Mouse (Mus musculus): ENCODE results near the gene Prdm15. TPM values are rescaled to one million over a fixed set of nuclear protein-coding genes. Genes with fewer than 3 reads are reported as not detected.

Gene Prdm15
- polyA plus RNA-seq, 1 experiment from 2014 or later = 12.0 TPM

DNA sequence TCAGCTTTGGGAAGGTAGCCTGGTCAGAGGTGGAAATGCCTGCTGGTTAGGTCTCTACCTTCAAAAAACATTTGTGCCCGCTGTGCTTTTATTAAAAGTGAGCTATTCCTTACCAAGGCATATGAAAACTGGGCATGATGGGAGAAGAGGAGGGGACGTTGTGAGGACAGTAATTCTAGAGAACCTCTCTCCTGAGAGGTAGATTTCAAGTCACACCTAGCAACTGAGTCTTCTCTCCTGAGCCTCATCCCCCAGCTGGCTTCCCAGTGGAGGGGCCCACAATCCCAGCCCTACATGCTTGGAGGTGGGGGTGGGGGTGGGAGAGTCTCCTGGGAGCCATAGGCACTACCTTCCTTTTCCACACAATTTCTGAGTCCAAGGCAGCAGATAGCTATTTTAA lies 87.0 kb downstream of the Prdm15 start:
- WGBS = 51% methylated on average over 2 of the region's 2 CpGs
- H3K27me3 ChIP-seq = peaks cover 71% of the 10 kb centered on the region
- no peak for ATAC-seq (ENCODE audit: insufficient number of reproducible peaks, insufficient read depth, low FRiP score, low TSS enrichment, low read depth)
- peaks cover 12% of the 10 kb centered on the region for H3K4me1 ChIP-seq
- H3K27ac ChIP-seq = no peak overlapping the region
- H3K9me3 ChIP-seq = no peaks in the 10 kb centered on the region
- H3K36me3 ChIP-seq = no peaks in the 10 kb centered on the region
- H3K4me3 ChIP-seq = no peak overlapping the region
- no peak overlapping the region for H3K4me2 ChIP-seq
- H3K9ac ChIP-seq = no peak overlapping the region

DNA sequence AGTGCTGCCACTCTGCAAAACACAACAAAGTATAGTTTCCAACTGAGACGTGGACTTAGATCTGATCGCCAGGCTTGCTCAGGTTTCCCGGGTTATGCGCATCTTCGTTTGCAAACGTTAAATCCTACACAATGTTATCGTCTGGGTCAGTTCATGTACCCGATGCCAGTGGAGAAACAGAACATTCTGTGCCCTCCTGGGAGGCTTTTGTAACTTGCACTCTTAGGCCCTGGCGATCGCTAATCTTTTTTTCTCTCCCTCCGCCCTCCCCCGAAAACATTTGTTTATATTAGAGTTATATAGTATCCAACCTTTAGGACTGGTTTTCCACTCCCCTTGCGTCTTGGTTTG lies 87.7 kb downstream of the Prdm15 start:
- no peaks in the 10 kb centered on the region for H3K9me3 ChIP-seq
- H3K4me1 ChIP-seq = peaks cover 12% of the 10 kb centered on the region
- no peak overlapping the region; the same call in 1 of the 2 replicates for H3K9ac ChIP-seq
- peaks cover 73% of the 10 kb centered on the region for H3K27me3 ChIP-seq
- H3K27ac ChIP-seq = no peak overlapping the region
- ATAC-seq (ENCODE audit: insufficient number of reproducible peaks, insufficient read depth, low FRiP score, low TSS enrichment, low read depth) = no peak
- H3K36me3 ChIP-seq = no peaks in the 10 kb centered on the region
- peak overlapping the region; percentile 50 for H3K4me3 ChIP-seq
- H3K4me2 ChIP-seq = peak overlapping the region; percentile 68
- 9% methylated on average over 13 of the region's 13 CpGs for WGBS

DNA sequence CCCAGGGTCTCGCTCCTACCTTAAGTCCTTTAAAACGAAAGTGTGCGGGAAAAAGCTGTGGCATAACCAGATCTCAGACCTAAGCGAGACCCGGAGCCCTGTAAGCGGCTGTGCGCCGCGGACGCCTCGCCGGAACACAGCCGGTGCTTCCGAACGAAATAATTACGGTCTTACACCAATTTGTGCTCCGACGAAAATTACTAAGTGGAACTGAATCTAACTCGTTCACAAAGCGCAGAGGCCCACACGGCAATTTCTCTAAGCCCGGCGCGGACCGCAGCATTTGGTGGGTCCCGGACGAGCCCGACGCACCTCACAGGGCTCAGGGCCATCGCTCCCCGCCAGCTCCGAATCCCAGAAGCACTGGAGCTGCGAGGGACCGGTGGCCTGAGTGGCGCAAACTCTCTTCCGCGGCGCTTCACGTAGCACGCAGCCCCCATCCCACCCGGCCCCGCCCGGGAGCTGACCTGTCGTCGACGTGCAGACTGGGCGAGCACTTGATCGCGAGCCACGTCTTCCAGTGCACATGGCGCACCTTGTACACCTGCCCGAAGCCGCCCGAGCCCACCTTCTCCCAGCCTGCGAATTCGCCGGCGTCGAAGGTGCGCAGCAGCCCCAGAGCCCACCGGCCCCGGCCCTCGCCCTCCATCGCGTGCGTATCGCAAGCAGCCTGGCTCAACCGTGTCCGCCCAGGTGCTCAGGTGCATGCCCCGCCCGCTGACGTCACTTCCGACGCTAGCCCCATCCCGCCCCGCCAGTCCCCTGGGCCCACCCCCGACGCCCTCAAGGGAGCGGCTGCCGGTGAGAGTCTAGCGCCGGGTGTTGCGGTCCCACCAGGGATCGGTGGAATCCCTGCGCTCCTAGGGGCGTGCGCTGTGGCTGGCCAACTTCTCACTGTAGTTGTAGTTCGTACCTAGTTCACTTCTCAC lies 88.3 kb downstream of the Prdm15 start, which contains the start of gene Ripk4:
Ripk4 (minus strand) TSS at position 727 of the 929 bp plus-strand sequence.
- H3K27ac ChIP-seq = no peak within 1 kb of the TSS
- peak within 1 kb of the TSS; percentile 68 for H3K9ac ChIP-seq
- peak within 1 kb of the TSS; percentile 50 for H3K4me3 ChIP-seq
- no peaks in the 10 kb centered on the region for H3K9me3 ChIP-seq
- peak within 1 kb of the TSS; percentile 68 for H3K4me2 ChIP-seq
- ATAC-seq (ENCODE audit: insufficient number of reproducible peaks, insufficient read depth, low FRiP score, low TSS enrichment, low read depth) = peak; percentile 82
- peaks cover 12% of the 10 kb centered on the region for H3K4me1 ChIP-seq
- H3K27me3 ChIP-seq = peaks cover 73% of the 10 kb centered on the region
- no peaks in the 10 kb centered on the region for H3K36me3 ChIP-seq
- WGBS = under 1% methylated on average over 88 of the region's 88 CpGs

DNA sequence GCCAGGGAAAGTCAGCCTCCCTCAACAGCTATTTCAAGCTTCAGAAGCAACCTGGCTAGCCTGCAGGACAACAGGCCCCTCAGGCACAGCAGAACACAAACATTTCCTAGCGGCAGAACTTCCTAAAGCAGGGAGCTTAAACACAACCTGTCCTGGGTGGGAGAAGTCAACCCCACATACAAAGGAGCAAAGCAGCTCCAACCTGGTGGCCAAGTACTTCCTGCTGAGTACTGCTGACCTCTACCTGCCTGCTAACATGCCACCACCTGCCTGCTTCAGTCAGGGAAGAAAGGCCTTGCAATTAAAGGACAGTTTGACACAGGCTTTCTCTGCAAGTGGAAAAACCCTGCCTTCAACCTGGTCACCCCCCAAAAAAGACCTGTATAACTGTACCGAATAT lies 89.9 kb downstream of the Prdm15 start:
- H3K4me1 ChIP-seq = peaks cover 12% of the 10 kb centered on the region
- peaks cover 68% of the 10 kb centered on the region for H3K27me3 ChIP-seq
- no peak for ATAC-seq (ENCODE audit: insufficient number of reproducible peaks, insufficient read depth, low FRiP score, low TSS enrichment, low read depth)
- H3K4me2 ChIP-seq = peak overlapping the region; percentile 68
- H3K9ac ChIP-seq = no peak overlapping the region
- H3K36me3 ChIP-seq = no peaks in the 10 kb centered on the region
- WGBS = 35% methylated on average over 2 of the region's 2 CpGs
- H3K4me3 ChIP-seq = peak overlapping the region; percentile 50
- 0 out of 2 replicates have a peak overlapping the region, but pooled peaks have one; percentile 0 for H3K27ac ChIP-seq
- H3K9me3 ChIP-seq = no peaks in the 10 kb centered on the region

DNA sequence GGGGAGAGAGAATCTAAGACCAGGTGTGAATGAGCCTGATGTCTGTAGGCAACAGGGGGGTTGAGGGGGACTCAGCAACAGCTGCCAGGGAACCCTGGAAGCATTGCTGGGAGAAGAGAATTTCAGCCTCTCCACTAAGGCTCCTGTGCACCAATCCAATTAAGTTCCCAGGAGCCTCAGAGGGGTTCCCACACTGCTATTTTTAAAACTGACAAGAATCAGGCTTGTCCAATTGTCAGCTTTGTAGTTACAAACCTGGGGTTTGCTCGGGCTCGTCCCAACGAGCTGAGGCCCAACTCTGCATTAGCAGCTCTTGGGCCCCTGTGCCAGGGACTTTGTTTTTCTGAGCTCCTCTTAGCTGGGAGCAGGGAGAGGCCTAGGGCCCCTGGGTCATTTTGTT lies 92.0 kb downstream of the Prdm15 start:
- no peaks in the 10 kb centered on the region for H3K36me3 ChIP-seq
- 28% methylated on average over 3 of the region's 3 CpGs for WGBS
- 0 out of 2 replicates have a peak overlapping the region, but pooled peaks have one; percentile 18 for H3K4me2 ChIP-seq
- H3K9me3 ChIP-seq = no peaks in the 10 kb centered on the region
- no peak overlapping the region for H3K9ac ChIP-seq
- H3K4me1 ChIP-seq = peaks cover 12% of the 10 kb centered on the region
- H3K4me3 ChIP-seq = no peak overlapping the region
- peak overlapping the region; percentile 60; the same call in 1 of the 2 replicates for H3K27ac ChIP-seq
- peaks cover 47% of the 10 kb centered on the region for H3K27me3 ChIP-seq
- ATAC-seq (ENCODE audit: insufficient number of reproducible peaks, insufficient read depth, low FRiP score, low TSS enrichment, low read depth) = peak; percentile 32; the same call in 1 of the 2 replicates

- H3K9me3 ChIP-seq = no peaks in the 10 kb centered on the region
- H3K4me2 ChIP-seq = no peak overlapping the region
- ATAC-seq (ENCODE audit: insufficient number of reproducible peaks, insufficient read depth, low FRiP score, low TSS enrichment, low read depth) = no peak
- H3K27me3 ChIP-seq = peaks cover 33% of the 10 kb centered on the region
- H3K4me1 ChIP-seq = peaks cover 5% of the 10 kb centered on the region
- no peak overlapping the region for H3K27ac ChIP-seq
- WGBS = 77% methylated on average over 2 of the region's 2 CpGs
- no peaks in the 10 kb centered on the region for H3K36me3 ChIP-seq
- no peak overlapping the region for H3K4me3 ChIP-seq
- H3K9ac ChIP-seq = no peak overlapping the region
Observed at GRCm38 (mm10) chr16:97758288-97758687, 93.4 kb downstream of the Prdm15 start.

DNA sequence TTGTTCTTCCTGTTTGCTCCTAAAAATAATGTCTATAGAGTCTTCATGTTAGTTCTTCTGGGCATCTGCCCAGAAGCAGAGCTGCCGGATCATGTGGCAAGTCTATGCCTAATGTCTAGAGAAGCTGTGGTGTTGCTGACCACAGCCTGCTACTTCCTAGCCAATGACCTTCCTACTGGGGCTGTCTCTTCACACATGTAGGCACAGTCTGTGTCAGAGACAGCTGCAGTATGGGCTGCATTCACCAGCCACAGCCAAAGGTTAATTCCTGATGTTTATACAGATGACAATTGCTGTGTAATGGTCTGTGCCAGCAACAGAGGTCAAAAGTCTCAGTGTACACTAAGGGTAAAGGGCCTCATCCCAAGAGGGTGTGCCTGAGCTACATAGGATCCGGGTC lies 95.2 kb downstream of the Prdm15 start:
- 65% methylated on average over 2 of the region's 2 CpGs for WGBS
- H3K9ac ChIP-seq = no peak overlapping the region

GRCm38 (mm10) chr16:97752316-97752941 lies 99.2 kb downstream of the Prdm15 start:
- Histone ChIP-seq H3K27me3 (no peaks in the 10 kb centered on the region), H3K9me3 (no peaks in the 10 kb centered on the region), H3K4me3 (no peak overlapping the region), H3K27ac (no peak overlapping the region), H3K4me1 (no peaks in the 10 kb centered on the region), H3K9ac (no peak overlapping the region), H3K4me2 (no peak overlapping the region), H3K36me3 (no peaks in the 10 kb centered on the region)
- no peak for ATAC-seq (ENCODE audit: insufficient number of reproducible peaks, insufficient read depth, low FRiP score, low TSS enrichment, low read depth)
- 89% methylated on average over 3 of the region's 3 CpGs for WGBS

More for the DNA sequence above, 95.2 kb downstream of the Prdm15 start:
- Histone ChIP-seq H3K4me3 (no peak overlapping the region), H3K36me3 (no peaks in the 10 kb centered on the region), H3K4me2 (no peak overlapping the region), H3K27ac (no peak overlapping the region), H3K9me3 (no peaks in the 10 kb centered on the region), H3K27me3 (peaks cover 15% of the 10 kb centered on the region), H3K4me1 (no peaks in the 10 kb centered on the region)
- ATAC-seq (ENCODE audit: insufficient number of reproducible peaks, insufficient read depth, low FRiP score, low TSS enrichment, low read depth) = no peak

DNA sequence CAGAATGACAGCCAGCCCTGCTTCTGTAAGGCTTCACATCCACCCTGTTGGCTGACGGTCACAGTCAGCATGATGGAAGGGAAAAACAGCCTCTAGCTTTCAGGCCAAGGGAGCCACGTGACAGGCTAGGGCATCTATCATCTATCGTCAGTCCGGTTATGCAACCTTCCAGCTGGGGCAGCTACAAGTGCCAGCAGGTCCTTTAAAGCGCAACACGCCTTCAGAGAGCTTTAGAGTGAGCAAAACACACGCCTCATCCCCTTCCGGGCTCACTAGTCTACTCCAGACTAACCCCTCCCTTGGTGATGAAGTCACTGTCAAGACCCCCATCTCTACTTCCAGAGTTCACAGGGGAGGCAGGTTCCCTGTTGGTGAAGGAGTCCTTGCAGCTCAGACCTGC lies 99.8 kb downstream of the Prdm15 start:
- Histone ChIP-seq H3K4me3 (no peak overlapping the region), H3K9me3 (no peaks in the 10 kb centered on the region), H3K36me3 (no peaks in the 10 kb centered on the region), H3K9ac (no peak overlapping the region), H3K27ac (0 out of 2 replicates have a peak overlapping the region, but pooled peaks have one; percentile 7), H3K4me1 (no peaks in the 10 kb centered on the region), H3K4me2 (no peak overlapping the region), H3K27me3 (no peaks in the 10 kb centered on the region)
- 72% methylated on average over 8 of the region's 8 CpGs for WGBS
- peak; percentile 69; the same call in 1 of the 2 replicates for ATAC-seq (ENCODE audit: insufficient number of reproducible peaks, insufficient read depth, low FRiP score, low TSS enrichment, low read depth)

- H3K27me3 ChIP-seq = no peaks in the 10 kb centered on the region
- no peak overlapping the region for H3K4me3 ChIP-seq
- no peak overlapping the region for H3K27ac ChIP-seq
- no peak for ATAC-seq (ENCODE audit: insufficient number of reproducible peaks, insufficient read depth, low FRiP score, low TSS enrichment, low read depth)
- H3K4me1 ChIP-seq = no peaks in the 10 kb centered on the region
- no peak overlapping the region for H3K9ac ChIP-seq
- WGBS = 88% methylated on average over 6 of the region's 6 CpGs
- no peaks in the 10 kb centered on the region for H3K36me3 ChIP-seq
- H3K4me2 ChIP-seq = no peak overlapping the region
- H3K9me3 ChIP-seq = no peaks in the 10 kb centered on the region
Observed at GRCm38 (mm10) chr16:97748421-97748820, 103.2 kb downstream of the Prdm15 start.
